Mouse (Mus musculus) C2C12 (cell line): Measurements from ENCODE around the gene Plxnd1.

ENCODE experiments used
- CEBPB ChIP-seq: IDR thresholded peaks from one replicate; pipeline ENCODE4 v1.6.1; 2011; ENCODE audit warnings: low read depth, mild to moderate bottlenecking, control low read depth, moderate library complexity
- CTCF ChIP-seq: IDR thresholded peaks from one replicate; pipeline ENCODE4 v1.5.1; 2011; ENCODE audit not compliant: control insufficient read depth, insufficient read depth, insufficient read length
- MAX ChIP-seq: IDR thresholded peaks from one replicate; pipeline ENCODE4 v1.6.1; 2011; ENCODE audit warnings: mild to moderate bottlenecking, control low read depth
- MYOD1 ChIP-seq: IDR thresholded peaks from one replicate; pipeline ENCODE4 v1.6.1; 2011; ENCODE audit warnings: low read depth; ENCODE audit not compliant: control insufficient read depth, insufficient read length
- MYOG ChIP-seq: IDR thresholded peaks from one replicate; pipeline ENCODE4 v1.6.1; 2011; ENCODE audit not compliant: control insufficient read depth, insufficient read length; ENCODE audit errors: extremely low read depth
- USF1 ChIP-seq: IDR thresholded peaks from one replicate; pipeline ENCODE4 v1.6.1; 2011; ENCODE audit warnings: low read depth, mild to moderate bottlenecking, control low read depth, moderate library complexity

DNA sequence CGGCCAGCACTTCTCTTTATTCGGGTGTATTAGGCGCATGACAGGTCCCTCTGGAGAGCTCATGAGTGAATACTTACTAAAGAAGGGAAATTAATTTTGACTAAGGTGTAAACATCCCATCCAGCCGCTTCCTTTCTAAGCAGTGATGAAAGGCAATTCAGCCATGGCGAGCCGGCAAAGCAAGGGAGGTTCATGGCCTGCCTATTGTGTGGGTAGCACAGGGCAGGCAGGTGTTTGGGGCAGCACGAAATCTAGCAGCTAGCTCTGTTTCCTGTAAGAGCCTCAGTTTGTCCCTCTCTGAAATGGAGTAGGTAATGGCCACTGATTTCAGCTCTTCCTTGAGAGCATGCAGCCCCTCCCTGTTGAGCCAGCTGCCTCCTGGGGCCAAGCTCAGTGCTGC, 10.2 kb downstream of the Plxnd1 start:
- no peak for TF ChIP-seq CEBPB
- no peak for TF ChIP-seq CTCF
- TF ChIP-seq MYOG = no peak
- no peak for TF ChIP-seq USF1
- TF ChIP-seq MYOD1 = no peak
- TF ChIP-seq MAX = no peak
